Mouse (Mus musculus): ENCODE measurements around the gene Mxra7.

The Mxra7 gene

GRCm38 (mm10) chr11:116827534-116828165 is at the start of gene Mxra7:
Mxra7 (minus strand) TSS chr11:116828046.
- in situ Hi-C loops (cut with MboI; ENCODE audit: unreplicated experiment in 2 of 2): loop anchor here in 1 of 2 experiments (25.0 kb wide), 1 partner anchor 465 kb away; no protein-coding TSS in a partner anchor

- in situ Hi-C loops (cut with MboI; ENCODE audit: unreplicated experiment in 2 of 2): loop anchor here in 1 of 2 experiments (25.0 kb wide), 1 partner anchor 963 kb away; the partner anchor contains the start of genes Afmid, Birc5 and Tk1
These were observed 46.1 kb upstream of the Mxra7 start for GRCm38 (mm10) chr11:116873987-116874386.

- in situ Hi-C loops (cut with MboI; ENCODE audit: unreplicated experiment in 2 of 2): loop anchor here in 1 of 2 experiments (25.0 kb wide), 1 partner anchor 966 kb away; the partner anchor contains the start of genes Afmid, Birc5 and Tk1
These were observed 43.7 kb upstream of the Mxra7 start for GRCm38 (mm10) chr11:116871538-116871937.

GRCm38 (mm10) chr11:116869641-116870040 is 41.8 kb upstream of the Mxra7 start:
- in situ Hi-C loops (cut with MboI; ENCODE audit: unreplicated experiment in 2 of 2): loop anchor here in 1 of 2 experiments (25.0 kb wide), 1 partner anchor 968 kb away; the partner anchor contains the start of genes Afmid, Birc5 and Tk1

GRCm38 (mm10) chr11:116869223-116869622 is 41.4 kb upstream of the Mxra7 start:
- in situ Hi-C loops (cut with MboI; ENCODE audit: unreplicated experiment in 2 of 2): loop anchor here in 1 of 2 experiments (25.0 kb wide), 1 partner anchor 968 kb away; the partner anchor contains the start of genes Afmid, Birc5 and Tk1

- in situ Hi-C loops (cut with MboI; ENCODE audit: unreplicated experiment in 2 of 2): loop anchor here in 1 of 2 experiments (25.0 kb wide), 1 partner anchor 969 kb away; the partner anchor contains the start of genes Afmid, Birc5 and Tk1
These were observed 40.3 kb upstream of the Mxra7 start for GRCm38 (mm10) chr11:116868129-116868528.

- in situ Hi-C loops (cut with MboI; ENCODE audit: unreplicated experiment in 2 of 2): loop anchor here in 1 of 2 experiments (25.0 kb wide), 1 partner anchor 971 kb away; the partner anchor contains the start of genes Afmid, Birc5 and Tk1
These were observed 38.2 kb upstream of the Mxra7 start for GRCm38 (mm10) chr11:116865945-116866585.

- in situ Hi-C loops (cut with MboI; ENCODE audit: unreplicated experiment in 2 of 2): loop anchor here in 1 of 2 experiments (25.0 kb wide), 1 partner anchor 973 kb away; the partner anchor contains the start of genes Afmid, Birc5 and Tk1
These were observed 36.6 kb upstream of the Mxra7 start for GRCm38 (mm10) chr11:116864444-116864843.

- in situ Hi-C loops (cut with MboI; ENCODE audit: unreplicated experiment in 2 of 2): loop anchor here in 1 of 2 experiments (25.0 kb wide), 1 partner anchor 980 kb away; the partner anchor contains the start of genes Afmid, Birc5 and Tk1
These were observed 29.5 kb upstream of the Mxra7 start for GRCm38 (mm10) chr11:116857183-116857850.

GRCm38 (mm10) chr11:116854279-116854678 is 26.4 kb upstream of the Mxra7 start:
- in situ Hi-C loops (cut with MboI; ENCODE audit: unreplicated experiment in 2 of 2): loop anchor here in 1 of 2 experiments (25.0 kb wide), 1 partner anchor 983 kb away; the partner anchor contains the start of genes Afmid, Birc5 and Tk1

- in situ Hi-C loops (cut with MboI; ENCODE audit: unreplicated experiment in 2 of 2): loop anchor here in 1 of 2 experiments (25.0 kb wide), 1 partner anchor 984 kb away; the partner anchor contains the start of genes Afmid, Birc5 and Tk1
These were observed 25.7 kb upstream of the Mxra7 start for GRCm38 (mm10) chr11:116853512-116853928.

- in situ Hi-C loops (cut with MboI; ENCODE audit: unreplicated experiment in 2 of 2): loop anchor here in 1 of 2 experiments (25.0 kb wide), 1 partner anchor 984 kb away; the partner anchor contains the start of genes Afmid, Birc5 and Tk1
These were observed 25.2 kb upstream of the Mxra7 start, which contains the start of gene Srsf2 for GRCm38 (mm10) chr11:116852891-116853511. Srsf2 (minus strand) TSS chr11:116853094.

GRCm38 (mm10) chr11:116852291-116852890 is 24.5 kb upstream of the Mxra7 start, which contains the start of gene Mfsd11:
Mfsd11 (plus strand) TSS chr11:116852440.
- in situ Hi-C loops (cut with MboI; ENCODE audit: unreplicated experiment in 2 of 2): loop anchor here in 1 of 2 experiments (25.0 kb wide), 1 partner anchor 985 kb away; the partner anchor contains the start of genes Afmid, Birc5 and Tk1

GRCm38 (mm10) chr11:116851576-116852290 is 23.9 kb upstream of the Mxra7 start:
- in situ Hi-C loops (cut with MboI; ENCODE audit: unreplicated experiment in 2 of 2): loop anchor here in 1 of 2 experiments (25.0 kb wide), 1 partner anchor 986 kb away; the partner anchor contains the start of genes Afmid, Birc5 and Tk1

- in situ Hi-C loops (cut with MboI; ENCODE audit: unreplicated experiment in 2 of 2): loop anchor here in 1 of 2 experiments (25.0 kb wide), 1 partner anchor 986 kb away; the partner anchor contains the start of genes Afmid, Birc5 and Tk1
These were observed 23.1 kb upstream of the Mxra7 start for GRCm38 (mm10) chr11:116850833-116851477.

GRCm38 (mm10) chr11:116850085-116850484 is 22.2 kb upstream of the Mxra7 start:
- in situ Hi-C loops (cut with MboI; ENCODE audit: unreplicated experiment in 2 of 2): loop anchor here in 1 of 2 experiments (25.0 kb wide), 1 partner anchor 987 kb away; the partner anchor contains the start of genes Afmid, Birc5 and Tk1

GRCm38 (mm10) chr11:116849587-116849986 is 21.7 kb upstream of the Mxra7 start:
- in situ Hi-C loops (cut with MboI; ENCODE audit: unreplicated experiment in 2 of 2): loop anchor here (10.0 to 25.0 kb wide), 2 partner anchors 487 to 825 kb away; partner anchors contain the start of gene H3f3b (in 1 of the 2)
